Mouse (Mus musculus) kidney, adult 2 months (tissue): ENCODE measurements around the gene Bbc3.

ENCODE experiments used
- CTCF ChIP-seq: fragments of 200-500 bp; conservative IDR thresholded peaks from 2 replicates; pipeline ENCODE4 v1.5.1; 2011; ENCODE audit warnings: low read depth, mild to moderate bottlenecking, control low read depth, low read length, moderate library complexity, mixed read lengths; ENCODE audit not compliant: insufficient read depth, insufficient read length
- POLR2A ChIP-seq: fragments of 200-500 bp; IDR thresholded peaks from one replicate; pipeline ENCODE4 v1.6.1; 2011; ENCODE audit warnings: low read depth, low read length, control low read depth

GRCm38 (mm10) chr7:16261097-16261496 is 47.1 kb upstream of the Bbc3 start:
- TF ChIP-seq POLR2A (no peak), CTCF (no peak)
